Mouse (Mus musculus): ENCODE data around the gene Nos3. TPM values are rescaled to one million over a fixed set of nuclear protein-coding genes. Genes with fewer than 3 reads are reported as not detected.

Gene Nos3
- total and polyA plus RNA-seq, 3 experiments: 0.30 to 0.36 (median 0.31) TPM

- Histone ChIP-seq H3K4me2 (ENCODE audit: insufficient read depth, low read depth, poor library complexity, severe bottlenecking) (no peak overlapping the region), H3K27me3 (replicated peaks) (peaks cover 98% of the 10 kb centered on the region), H3K4me3 (replicated peaks in 1 of 3; ENCODE audit: low read depth in 2 of 3, low read length in 2 of 3, poor library complexity in 1 of 3) (no peak overlapping the region), H3K27ac (ENCODE audit: insufficient read depth, low read depth) (no peak overlapping the region), H3K79me2 (replicated peaks; ENCODE audit: control insufficient read depth, extremely low read depth, insufficient read depth, poor library complexity, severe bottlenecking) (no peaks in the 10 kb centered on the region), H3K4me1 (ENCODE audit: control insufficient read depth in 1 of 2, insufficient read depth in 2 of 2) (peaks cover 11 to 18% of the 10 kb centered on the region in 2 experiments), H3K36me3 (replicated peaks in 1 of 2; ENCODE audit: control insufficient read depth in 1 of 2, insufficient read depth in 1 of 2, low read length in 1 of 2) (no peaks in the 10 kb centered on the region), H3K9ac (ENCODE audit: insufficient read depth, low read depth) (no peak overlapping the region), H3K9me3 (replicated peaks; ENCODE audit: low read length) (no peaks in the 10 kb centered on the region)
- dilution Hi-C loops (cut with MboI; ENCODE audit: extremely low pct_ligation_motif_present, extremely low pct_unique_long_range_greater_than_20kb, low sequenced_read_pairs): no loop called here
- TF ChIP-seq MEF2A (IDR thresholded peaks at IDR 0.05; ENCODE audit: borderline replicate concordance, low read depth, low read length): no peak
- no peak for TF ChIP-seq CHD2 (IDR thresholded peaks at IDR 0.05; ENCODE audit: low read length)
- no peak for TF ChIP-seq ZNF384 (IDR thresholded peaks at IDR 0.05; ENCODE audit: low read depth, low read length)
- no peak for TF ChIP-seq MAFK (IDR thresholded peaks at IDR 0.05; ENCODE audit: insufficient replicate concordance, low read length)
- TF ChIP-seq E2F4 (IDR thresholded peaks at IDR 0.05; ENCODE audit: insufficient replicate concordance, low read depth, low read length): no peak
- TF ChIP-seq ZKSCAN1 (IDR thresholded peaks at IDR 0.05; ENCODE audit: borderline replicate concordance, low read depth, low read length): no peak
- TF ChIP-seq MAX (IDR thresholded peaks at IDR 0.05; ENCODE audit: low read length): no peak
- TF ChIP-seq ELF1 (IDR thresholded peaks at IDR 0.05; ENCODE audit: low read depth, low read length): no peak
- in situ Hi-C loops (cut with MboI; ENCODE audit: low pct_ligation_motif_present, low pct_unique_long_range_greater_than_20kb, low sequenced_read_pairs): no loop called here
- no peak for DNase-seq (ENCODE audit: extremely low read depth)
These were observed 20.6 kb upstream of the Nos3 start for GRCm38 (mm10) chr5:24343977-24344436.

DNA sequence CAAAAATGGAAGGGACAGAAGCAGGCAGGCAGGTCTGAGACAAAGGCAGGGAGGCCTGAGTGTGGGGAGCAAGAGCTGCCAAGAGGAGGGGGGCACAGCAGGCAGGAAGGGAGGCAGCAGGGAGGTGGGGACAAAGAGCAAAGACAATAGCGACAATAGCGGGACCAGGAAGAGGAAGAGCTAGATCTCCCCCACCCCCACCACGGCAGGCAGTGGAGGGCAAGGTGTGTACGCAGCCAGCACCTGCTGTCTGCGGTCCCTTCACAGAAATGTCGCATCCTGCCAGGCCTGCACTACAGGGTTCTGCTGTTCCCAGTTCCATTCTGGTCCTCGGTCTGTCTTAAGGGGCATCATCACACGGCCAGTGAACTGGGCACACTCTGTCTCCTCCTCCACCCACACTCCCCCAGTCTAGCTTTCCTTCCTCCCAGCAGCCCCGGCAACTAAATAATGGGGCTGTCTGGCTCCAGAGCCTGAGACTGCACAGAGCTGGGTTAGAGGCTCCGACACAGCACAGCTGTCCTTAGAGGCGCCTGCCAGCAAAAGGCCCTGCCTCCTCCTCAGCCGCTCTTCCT is 20.0 kb upstream of the Nos3 start:
- no peak overlapping the region for H3K4me2 ChIP-seq (ENCODE audit: insufficient read depth, low read depth, poor library complexity, severe bottlenecking)
- peaks cover 11 to 18% of the 10 kb centered on the region in 2 experiments for H3K4me1 ChIP-seq (ENCODE audit: control insufficient read depth in 1 of 2, insufficient read depth in 2 of 2)
- H3K36me3 ChIP-seq (replicated peaks in 1 of 2; ENCODE audit: control insufficient read depth in 1 of 2, insufficient read depth in 1 of 2, low read length in 1 of 2): no peaks in the 10 kb centered on the region
- no peak overlapping the region for H3K27ac ChIP-seq (ENCODE audit: insufficient read depth, low read depth)
- no peaks in the 10 kb centered on the region for H3K79me2 ChIP-seq (replicated peaks; ENCODE audit: control insufficient read depth, extremely low read depth, insufficient read depth, poor library complexity, severe bottlenecking)
- TF ChIP-seq CTCF (conservative IDR thresholded peaks at IDR 0.05 in 1 of 2, IDR thresholded peaks at IDR 0.05 in 1 of 2; ENCODE audit: low read depth in 2 of 2, low read length in 2 of 2) (no peak), NELFE (IDR thresholded peaks at IDR 0.05; ENCODE audit: low read depth, low read length) (no peak), ETS1 (conservative IDR thresholded peaks at IDR 0.05; ENCODE audit: low read depth, low read length) (no peak), MAFK (IDR thresholded peaks at IDR 0.05; ENCODE audit: insufficient replicate concordance, low read length) (no peak), EP300 (IDR thresholded peaks at IDR 0.05; ENCODE audit: low read length) (no peak), MAX (IDR thresholded peaks at IDR 0.05; ENCODE audit: low read length) (no peak), GABPA (IDR thresholded peaks at IDR 0.05; ENCODE audit: insufficient replicate concordance, low read depth, low read length) (no peak), JUND (conservative IDR thresholded peaks at IDR 0.05; ENCODE audit: low read depth, low read length) (no peak), ZC3H11A (IDR thresholded peaks at IDR 0.05; ENCODE audit: low read depth, low read length) (no peak)
- in situ Hi-C loops (cut with MboI; ENCODE audit: low pct_ligation_motif_present, low pct_unique_long_range_greater_than_20kb, low sequenced_read_pairs): no loop called here
- dilution Hi-C loops (cut with MboI; ENCODE audit: extremely low pct_ligation_motif_present, extremely low pct_unique_long_range_greater_than_20kb, low sequenced_read_pairs): no loop called here
- H3K4me3 ChIP-seq (replicated peaks in 1 of 3; ENCODE audit: low read depth in 2 of 3, low read length in 2 of 3, poor library complexity in 1 of 3): no peak overlapping the region
- DNase-seq (ENCODE audit: extremely low read depth): no peak
- no peak overlapping the region for H3K9ac ChIP-seq (ENCODE audit: insufficient read depth, low read depth)
- H3K9me3 ChIP-seq (replicated peaks; ENCODE audit: low read length): no peaks in the 10 kb centered on the region
- H3K27me3 ChIP-seq (replicated peaks): peaks cover 99% of the 10 kb centered on the region

All from CH12.LX (cell line).